Mouse (Mus musculus) urinary bladder, adult 18-20 months (tissue): Measurements from ENCODE around the gene Vmn2r39.
"Not testable (repeated sequence)": the region's sequence is repeated elsewhere in the genome, so short reads cannot be mapped to it uniquely, and the experiment has no call there.

Experiments
- DNase-seq, 2 experiments: peaks; one replicate each; pipeline ENCODE4 v3.0.0; 2022; ENCODE audit warnings: low spot score in 2 of 2, mixed read lengths in 2 of 2

Gene Vmn2r39

GRCm38 (mm10) chr7:9030698-9031097 is at the start of gene Vmn2r39:
Gene Vmn2r39, minus strand, starts transcription at chr7:9030798.
- DNase-seq, result not testable (repeated sequence)

GRCm38 (mm10) chr7:9065353-9065752 is 34.8 kb upstream of the Vmn2r39 start:
- not testable (repeated sequence) for DNase-seq
